Mouse (Mus musculus): ENCODE data around the gene Dpf3. TPM values are rescaled to one million over a fixed set of nuclear protein-coding genes. Genes with fewer than 3 reads are reported as not detected.

The Dpf3 gene
- polyA plus RNA-seq (2017; shearing (Covaris generic)) = 0.39 TPM

GRCm38 (mm10) chr12:83487476-83487991 lies at the start of gene Dpf3:
Gene Dpf3 (minus strand): TSS chr12:83487716.

GRCm38 (mm10) chr12:83520311-83520890 lies 32.9 kb upstream of the Dpf3 start, which contains the start of gene Dcaf4:
Gene Dcaf4 (plus strand): TSS chr12:83520466.

Other genes starting within 250 kb of the Dpf3 start
- 17.0 TPM for gene Dcaf4, start 32.8 kb upstream of the Dpf3 start, polyA plus RNA-seq (2017; shearing (Covaris generic))
- gene Zfyve1, start 109.5 kb upstream of the Dpf3 start, polyA plus RNA-seq (2017; shearing (Covaris generic)) = 12.4 TPM
- 403 TPM for gene Rbm25, start 143.5 kb upstream of the Dpf3 start, polyA plus RNA-seq (2017; shearing (Covaris generic))
- 132 TPM for gene Psen1, start 200.4 kb upstream of the Dpf3 start, polyA plus RNA-seq (2017; shearing (Covaris generic))

Measured in naive thymus-derived CD4-positive, alpha-beta T cell, adult 5 months (primary cell).